Mouse (Mus musculus) bone marrow, adult 2 months (tissue): ENCODE data around the gene Plscr3.
A peak's percentile ranks its signal among the peaks of the same experiment; 100 is the strongest.

Experiments used
- CTCF ChIP-seq: fragments of 200-500 bp; IDR thresholded peaks from 2 replicates; pipeline ENCODE4 v1.5.1; 2011; ENCODE audit warnings: low read length, control low read depth; ENCODE audit not compliant: control insufficient read depth, insufficient read depth
- POLR2A ChIP-seq: fragments of 200-500 bp; IDR thresholded peaks from 2 replicates; pipeline ENCODE4 v1.6.1; 2011; ENCODE audit warnings: low read depth, mild to moderate bottlenecking, control low read depth, low read length, borderline replicate concordance; ENCODE audit not compliant: control insufficient read depth

GRCm38 (mm10) chr11:69810280-69810679 is 35.9 kb upstream of the Plscr3 start:
- TF ChIP-seq CTCF (0 out of 2 replicates have a peak, but pooled peaks have one; percentile 6), POLR2A (no peak)
